Mouse (Mus musculus): ENCODE data around the gene Pcdh15. TPM values are rescaled to one million over a fixed set of nuclear protein-coding genes. Genes with fewer than 3 reads are reported as not detected.

The Pcdh15 gene
- polyA plus RNA-seq, 1 experiment from 2014 or later, result 2.0 TPM

GRCm38 (mm10) chr10:73788163-73788562 lies 689.0 kb downstream of the Pcdh15 start:
- Histone ChIP-seq H3K27ac (ENCODE audit: low read depth, low read length) (no peak overlapping the region), H3K36me3 (ENCODE audit: control insufficient read depth, insufficient read depth, low read length) (no peaks in the 10 kb centered on the region), H3K4me1 (replicated peaks; ENCODE audit: control insufficient read depth, insufficient read depth, low read length) (no peaks in the 10 kb centered on the region), H3K9ac (ENCODE audit: low read depth, low read length) (no peak overlapping the region), H3K9me3 (ENCODE audit: control insufficient read depth, low read length) (no peaks in the 10 kb centered on the region), H3K27me3 (ENCODE audit: control insufficient read depth, insufficient read depth, low read length) (no peaks in the 10 kb centered on the region), H3K4me2 (replicated peaks; ENCODE audit: low read depth, low read length) (no peak overlapping the region), H3K4me3 (ENCODE audit: low read depth, low read length) (no peak overlapping the region)
- DNase-seq (ENCODE audit: low spot score) (no peak), ATAC-seq (ENCODE audit: low FRiP score) (no peak)
- 48% methylated on average over 3 of the region's 3 CpGs for WGBS

GRCm38 (mm10) chr10:73805069-73805468 lies 705.9 kb downstream of the Pcdh15 start:
- no peak for DNase-seq (ENCODE audit: low spot score)
- H3K4me1 ChIP-seq (replicated peaks; ENCODE audit: control insufficient read depth, insufficient read depth, low read length), result no peaks in the 10 kb centered on the region
- no peaks in the 10 kb centered on the region for H3K27me3 ChIP-seq (ENCODE audit: control insufficient read depth, insufficient read depth, low read length)
- H3K9me3 ChIP-seq (ENCODE audit: control insufficient read depth, low read length), result no peaks in the 10 kb centered on the region
- ATAC-seq (ENCODE audit: low FRiP score), result no peak
- H3K36me3 ChIP-seq (ENCODE audit: control insufficient read depth, insufficient read depth, low read length), result no peaks in the 10 kb centered on the region
- H3K27ac ChIP-seq (ENCODE audit: low read depth, low read length), result no peak overlapping the region
- H3K4me2 ChIP-seq (replicated peaks; ENCODE audit: low read depth, low read length), result no peak overlapping the region
- 96% methylated on average over 4 of the region's 4 CpGs for WGBS
- no peak overlapping the region for H3K9ac ChIP-seq (ENCODE audit: low read depth, low read length)
- H3K4me3 ChIP-seq (ENCODE audit: low read depth, low read length), result no peak overlapping the region

- DNase-seq (ENCODE audit: low spot score), result no peak
- Histone ChIP-seq H3K4me3 (ENCODE audit: low read depth, low read length) (no peak overlapping the region), H3K9me3 (ENCODE audit: control insufficient read depth, low read length) (no peaks in the 10 kb centered on the region), H3K36me3 (ENCODE audit: control insufficient read depth, insufficient read depth, low read length) (no peaks in the 10 kb centered on the region), H3K27ac (ENCODE audit: low read depth, low read length) (no peak overlapping the region), H3K4me2 (replicated peaks; ENCODE audit: low read depth, low read length) (no peak overlapping the region), H3K4me1 (replicated peaks; ENCODE audit: control insufficient read depth, insufficient read depth, low read length) (no peaks in the 10 kb centered on the region), H3K27me3 (ENCODE audit: control insufficient read depth, insufficient read depth, low read length) (no peaks in the 10 kb centered on the region), H3K9ac (ENCODE audit: low read depth, low read length) (no peak overlapping the region)
- 77% methylated on average over 8 of the region's 8 CpGs for WGBS
- no peak for ATAC-seq (ENCODE audit: low FRiP score)
Observed at GRCm38 (mm10) chr10:73812311-73812710, 713.2 kb downstream of the Pcdh15 start.

DNA sequence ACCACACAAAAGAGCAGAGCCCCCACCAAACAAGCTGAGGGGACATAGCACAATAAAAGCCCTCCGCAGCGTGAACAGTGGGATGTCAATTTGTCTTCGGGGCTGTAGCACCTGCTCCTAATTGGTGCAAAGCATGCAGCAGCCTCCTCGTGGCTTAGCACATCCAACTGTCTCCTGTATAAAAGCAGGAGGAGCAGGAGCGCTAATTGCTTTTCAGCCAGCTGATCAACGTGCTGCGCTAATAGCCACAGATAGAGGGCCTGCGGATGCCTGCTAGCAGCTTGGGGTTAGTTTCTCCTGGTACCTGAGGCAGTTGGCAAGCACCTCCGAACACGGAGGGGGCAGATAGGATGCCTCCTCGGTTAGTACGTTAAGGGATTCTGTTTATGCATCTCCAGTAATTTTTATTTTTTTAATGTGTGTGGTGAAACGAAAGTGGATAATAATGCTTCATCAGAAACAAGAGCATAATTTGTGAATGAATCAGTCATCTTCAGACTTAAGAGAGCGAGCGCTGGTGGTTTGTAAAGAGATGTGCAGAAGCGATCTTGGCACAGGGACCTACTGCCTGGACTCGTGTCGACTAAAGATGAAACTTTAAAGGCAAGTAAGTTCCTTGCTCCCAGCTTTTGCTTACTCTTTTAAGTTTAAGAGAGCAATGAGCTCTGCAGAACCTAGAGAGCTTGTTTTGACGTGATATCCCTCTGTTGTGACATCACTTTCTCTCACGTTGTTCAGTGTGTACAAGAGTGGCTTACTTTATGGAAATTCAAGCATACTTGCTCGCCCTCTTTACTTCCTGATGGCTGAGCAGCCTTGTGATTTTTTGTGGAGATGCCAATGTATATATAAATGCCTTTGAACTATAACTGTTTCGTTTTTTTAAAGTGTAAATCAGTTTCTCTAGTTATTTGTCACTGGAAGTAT lies 722.8 kb downstream of the Pcdh15 start:
- ATAC-seq (ENCODE audit: low FRiP score), result peak; percentile 87
- no peak overlapping the region for H3K27ac ChIP-seq (ENCODE audit: low read depth, low read length)
- H3K9me3 ChIP-seq (ENCODE audit: control insufficient read depth, low read length), result no peaks in the 10 kb centered on the region
- no peaks in the 10 kb centered on the region for H3K27me3 ChIP-seq (ENCODE audit: control insufficient read depth, insufficient read depth, low read length)
- peak; percentile 37 for DNase-seq (ENCODE audit: low spot score)
- H3K4me1 ChIP-seq (replicated peaks; ENCODE audit: control insufficient read depth, insufficient read depth, low read length), result no peaks in the 10 kb centered on the region
- no peaks in the 10 kb centered on the region for H3K36me3 ChIP-seq (ENCODE audit: control insufficient read depth, insufficient read depth, low read length)
- peak overlapping the region; percentile 29 for H3K4me2 ChIP-seq (replicated peaks; ENCODE audit: low read depth, low read length)
- no peak overlapping the region for H3K9ac ChIP-seq (ENCODE audit: low read depth, low read length)
- no peak overlapping the region for H3K4me3 ChIP-seq (ENCODE audit: low read depth, low read length)
- WGBS, result 39% methylated on average over 22 of the region's 22 CpGs

DNA sequence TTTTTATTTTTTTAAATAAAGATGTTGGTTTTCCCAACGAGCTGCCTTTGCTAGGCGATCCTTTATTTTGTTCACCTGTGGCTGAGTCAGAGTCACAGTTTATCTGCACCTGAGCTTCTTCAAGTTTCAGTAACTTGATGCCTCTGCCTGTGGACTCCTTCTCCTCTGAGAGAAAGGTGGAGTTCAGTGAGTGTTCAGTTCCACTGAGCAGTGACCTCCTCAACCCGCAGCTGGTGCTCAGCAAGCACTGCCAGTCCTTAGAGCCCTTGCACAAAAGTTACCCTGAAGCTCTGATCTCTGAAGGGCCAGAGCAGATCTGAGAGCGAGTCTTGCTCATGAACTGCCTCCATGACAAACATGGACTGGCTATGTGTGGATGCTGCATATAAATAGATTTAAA lies 724.1 kb downstream of the Pcdh15 start:
- Histone ChIP-seq H3K27ac (ENCODE audit: low read depth, low read length) (no peak overlapping the region), H3K4me3 (ENCODE audit: low read depth, low read length) (no peak overlapping the region)

DNA sequence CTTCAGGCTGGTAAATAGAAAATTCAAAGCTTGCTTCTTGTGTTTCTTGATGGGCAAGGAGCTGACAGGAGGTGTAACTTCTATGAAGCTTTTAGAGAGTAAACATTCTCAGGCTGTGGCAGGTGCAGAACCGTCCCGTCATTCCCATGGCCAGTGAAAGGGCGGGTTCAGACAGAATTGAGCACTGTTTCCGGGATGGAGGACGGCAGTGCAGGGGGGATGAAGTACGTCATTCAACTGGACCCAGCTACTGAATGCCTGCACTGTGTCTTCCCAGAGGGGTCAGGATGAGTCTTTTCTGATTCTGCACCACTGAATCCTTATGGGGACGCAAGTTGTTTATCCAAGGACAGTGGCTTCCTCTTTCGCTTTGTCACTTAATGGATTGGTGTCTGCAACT lies 727.2 kb downstream of the Pcdh15 start:
- no peak overlapping the region for H3K9ac ChIP-seq (ENCODE audit: low read depth, low read length)
- no peak overlapping the region for H3K4me3 ChIP-seq (ENCODE audit: low read depth, low read length)
- DNase-seq (ENCODE audit: low spot score), result peak; percentile 6
- WGBS, result 50% methylated on average over 8 of the region's 8 CpGs
- H3K4me1 ChIP-seq (replicated peaks; ENCODE audit: control insufficient read depth, insufficient read depth, low read length), result no peaks in the 10 kb centered on the region
- ATAC-seq (ENCODE audit: low FRiP score), result peak; percentile 46; the same call in 1 of the 2 replicates
- no peaks in the 10 kb centered on the region for H3K9me3 ChIP-seq (ENCODE audit: control insufficient read depth, low read length)
- no peaks in the 10 kb centered on the region for H3K36me3 ChIP-seq (ENCODE audit: control insufficient read depth, insufficient read depth, low read length)
- no peaks in the 10 kb centered on the region for H3K27me3 ChIP-seq (ENCODE audit: control insufficient read depth, insufficient read depth, low read length)
- H3K4me2 ChIP-seq (replicated peaks; ENCODE audit: low read depth, low read length), result no peak overlapping the region
- no peak overlapping the region for H3K27ac ChIP-seq (ENCODE audit: low read depth, low read length)

More for the DNA sequence above, 724.1 kb downstream of the Pcdh15 start:
- no peak overlapping the region for H3K4me2 ChIP-seq (replicated peaks; ENCODE audit: low read depth, low read length)
- DNase-seq (ENCODE audit: low spot score), result no peak
- H3K27me3 ChIP-seq (ENCODE audit: control insufficient read depth, insufficient read depth, low read length), result no peaks in the 10 kb centered on the region
- H3K36me3 ChIP-seq (ENCODE audit: control insufficient read depth, insufficient read depth, low read length), result no peaks in the 10 kb centered on the region
- ATAC-seq (ENCODE audit: low FRiP score), result no peak
- WGBS, result 70% methylated on average over 4 of the region's 4 CpGs
- H3K4me1 ChIP-seq (replicated peaks; ENCODE audit: control insufficient read depth, insufficient read depth, low read length), result no peaks in the 10 kb centered on the region
- H3K9ac ChIP-seq (ENCODE audit: low read depth, low read length), result no peak overlapping the region
- no peaks in the 10 kb centered on the region for H3K9me3 ChIP-seq (ENCODE audit: control insufficient read depth, low read length)

GRCm38 (mm10) chr10:73828781-73829180 lies 729.6 kb downstream of the Pcdh15 start:
- no peak for ATAC-seq (ENCODE audit: low FRiP score)
- Histone ChIP-seq H3K36me3 (ENCODE audit: control insufficient read depth, insufficient read depth, low read length) (no peaks in the 10 kb centered on the region), H3K27me3 (ENCODE audit: control insufficient read depth, insufficient read depth, low read length) (no peaks in the 10 kb centered on the region), H3K27ac (ENCODE audit: low read depth, low read length) (no peak overlapping the region), H3K9ac (ENCODE audit: low read depth, low read length) (no peak overlapping the region), H3K9me3 (ENCODE audit: control insufficient read depth, low read length) (no peaks in the 10 kb centered on the region), H3K4me1 (replicated peaks; ENCODE audit: control insufficient read depth, insufficient read depth, low read length) (no peaks in the 10 kb centered on the region), H3K4me3 (ENCODE audit: low read depth, low read length) (no peak overlapping the region), H3K4me2 (replicated peaks; ENCODE audit: low read depth, low read length) (no peak overlapping the region)
- no peak for DNase-seq (ENCODE audit: low spot score)
- 91% methylated on average over 2 of the region's 2 CpGs for WGBS

DNA sequence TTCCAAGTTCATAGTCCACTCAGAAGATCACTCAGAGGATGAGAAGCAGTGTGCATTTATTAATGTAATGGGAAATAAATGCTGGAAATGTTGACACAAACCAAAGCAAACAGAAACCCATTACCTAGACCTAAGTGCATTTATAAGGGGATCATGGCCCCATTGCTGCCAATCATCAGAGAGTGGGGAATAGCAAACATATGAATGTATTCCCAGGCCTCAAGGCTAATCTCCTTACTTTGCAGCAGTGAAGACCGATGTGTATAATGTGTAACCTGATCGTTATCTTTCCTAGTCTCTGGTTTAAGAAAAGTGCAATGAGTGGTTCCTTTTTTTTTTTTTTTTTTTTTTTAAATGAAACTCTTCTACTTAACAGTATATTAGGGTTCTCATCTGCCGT lies 745.9 kb downstream of the Pcdh15 start:
- Histone ChIP-seq H3K9me3 (ENCODE audit: control insufficient read depth, low read length) (no peaks in the 10 kb centered on the region), H3K27ac (ENCODE audit: low read depth, low read length) (no peak overlapping the region), H3K9ac (ENCODE audit: low read depth, low read length) (no peak overlapping the region), H3K4me3 (ENCODE audit: low read depth, low read length) (no peak overlapping the region), H3K4me2 (replicated peaks; ENCODE audit: low read depth, low read length) (no peak overlapping the region), H3K27me3 (ENCODE audit: control insufficient read depth, insufficient read depth, low read length) (no peaks in the 10 kb centered on the region), H3K36me3 (ENCODE audit: control insufficient read depth, insufficient read depth, low read length) (no peaks in the 10 kb centered on the region), H3K4me1 (replicated peaks; ENCODE audit: control insufficient read depth, insufficient read depth, low read length) (no peaks in the 10 kb centered on the region)
- DNase-seq (ENCODE audit: low spot score) (no peak), ATAC-seq (ENCODE audit: low FRiP score) (no peak)
- WGBS, result 85% methylated on average over 3 of the region's 3 CpGs

DNA sequence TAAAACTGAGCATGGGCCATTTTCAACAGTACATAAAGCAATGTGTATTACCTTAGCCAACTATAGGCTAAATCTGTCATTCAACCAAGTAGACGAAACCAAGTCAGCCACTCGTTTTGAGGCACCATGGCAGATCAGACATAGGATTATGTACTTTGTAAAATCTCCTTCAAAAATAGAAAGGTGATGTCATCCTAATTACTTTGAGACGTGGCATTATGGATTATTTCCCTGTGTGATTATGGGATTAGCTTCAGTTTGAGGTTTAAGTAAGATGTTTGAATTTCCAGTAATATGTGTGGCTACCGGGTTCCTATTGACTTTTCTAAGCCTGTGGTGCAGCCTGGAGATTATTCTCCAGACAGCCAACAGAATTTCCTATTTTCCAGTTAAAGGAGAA lies 763.0 kb downstream of the Pcdh15 start:
- H3K4me1 ChIP-seq (replicated peaks; ENCODE audit: control insufficient read depth, insufficient read depth, low read length), result no peaks in the 10 kb centered on the region
- 82% methylated on average over 4 of the region's 4 CpGs for WGBS
- no peak overlapping the region for H3K9ac ChIP-seq (ENCODE audit: low read depth, low read length)
- no peak overlapping the region for H3K4me3 ChIP-seq (ENCODE audit: low read depth, low read length)
- no peak for ATAC-seq (ENCODE audit: low FRiP score)
- no peak overlapping the region for H3K4me2 ChIP-seq (replicated peaks; ENCODE audit: low read depth, low read length)
- H3K9me3 ChIP-seq (ENCODE audit: control insufficient read depth, low read length), result no peaks in the 10 kb centered on the region
- DNase-seq (ENCODE audit: low spot score), result no peak
- no peaks in the 10 kb centered on the region for H3K36me3 ChIP-seq (ENCODE audit: control insufficient read depth, insufficient read depth, low read length)
- no peaks in the 10 kb centered on the region for H3K27me3 ChIP-seq (ENCODE audit: control insufficient read depth, insufficient read depth, low read length)
- H3K27ac ChIP-seq (ENCODE audit: low read depth, low read length), result no peak overlapping the region

Data from hindbrain, embryonic 11.5 days (tissue).